Mouse (Mus musculus) forebrain, embryonic 11.5 days (tissue): ENCODE measurements at regions not wholly inside any gene's neighbourhood (a gene's known extent, or its start where the extent isn't known, plus 50 kb on each side); places are given as distances from the start of the nearest gene placed in this dataset.

Experiments used
- ATAC-seq: fragments of 200-750 bp; cut with Nextera tagmentation; replicated peaks from 2 replicates; pipeline ENCODE4 v1.8.0; 2017; ENCODE audit warnings: moderate TSS enrichment; ENCODE audit not compliant: low FRiP score
- DNase-seq: peaks from one replicate; pipeline ENCODE4 v3.0.0-alpha.2; 2017; ENCODE audit warnings: low spot score
- H3K27ac ChIP-seq: fragments of 300-500 bp; sonication (generic); 2 replicates; pipeline ENCODE4 v1.5.1; 2014; ENCODE audit warnings: low read depth, low read length
- H3K27me3 ChIP-seq: fragments of 300-500 bp; sonication (generic); 2 replicates; pipeline ENCODE4 v1.6.1; 2014; ENCODE audit warnings: mild to moderate bottlenecking, low read length, mixed read lengths; ENCODE audit not compliant: control insufficient read depth, insufficient read depth
- H3K36me3 ChIP-seq: fragments of 300-500 bp; sonication (generic); 2 replicates; pipeline ENCODE4 v1.6.1; 2014; ENCODE audit warnings: mild to moderate bottlenecking, low read length, moderate library complexity, mixed read lengths; ENCODE audit not compliant: control insufficient read depth, insufficient read depth
- H3K4me1 ChIP-seq: fragments of 300-500 bp; sonication (generic); replicated peaks from 2 replicates; pipeline ENCODE4 v1.6.1; 2014; ENCODE audit warnings: low read length, mixed read lengths; ENCODE audit not compliant: control insufficient read depth, insufficient read depth
- H3K4me2 ChIP-seq: fragments of 300-500 bp; sonication (generic); 2 replicates; pipeline ENCODE4 v1.6.1; 2014; ENCODE audit warnings: low read depth, mild to moderate bottlenecking, low read length, moderate library complexity, mixed read lengths; ENCODE audit not compliant: severe bottlenecking
- H3K4me3 ChIP-seq: fragments of 300-500 bp; sonication (generic); 2 replicates; pipeline ENCODE4 v1.5.1; 2014; ENCODE audit warnings: low read depth, low read length
- H3K9ac ChIP-seq: fragments of 300-500 bp; sonication (generic); 2 replicates; pipeline ENCODE4 v1.6.1; 2014; ENCODE audit warnings: low read length
- H3K9me3 ChIP-seq: fragments of 300-500 bp; sonication (generic); 2 replicates; pipeline ENCODE4 v1.6.1; 2016; ENCODE audit warnings: low read length, mixed read lengths; ENCODE audit not compliant: control insufficient read depth
- WGBS: fragments of 180-500 bp; shearing (Covaris S2); extraction: QIAGEN DNeasy Blood & Tissue Kit; methylation state at CpG from one replicate; pipeline ENCODE4 v1.1.7; 2014; 5-methylcytosine and 5-hydroxymethylcytosine counted together

DNA sequence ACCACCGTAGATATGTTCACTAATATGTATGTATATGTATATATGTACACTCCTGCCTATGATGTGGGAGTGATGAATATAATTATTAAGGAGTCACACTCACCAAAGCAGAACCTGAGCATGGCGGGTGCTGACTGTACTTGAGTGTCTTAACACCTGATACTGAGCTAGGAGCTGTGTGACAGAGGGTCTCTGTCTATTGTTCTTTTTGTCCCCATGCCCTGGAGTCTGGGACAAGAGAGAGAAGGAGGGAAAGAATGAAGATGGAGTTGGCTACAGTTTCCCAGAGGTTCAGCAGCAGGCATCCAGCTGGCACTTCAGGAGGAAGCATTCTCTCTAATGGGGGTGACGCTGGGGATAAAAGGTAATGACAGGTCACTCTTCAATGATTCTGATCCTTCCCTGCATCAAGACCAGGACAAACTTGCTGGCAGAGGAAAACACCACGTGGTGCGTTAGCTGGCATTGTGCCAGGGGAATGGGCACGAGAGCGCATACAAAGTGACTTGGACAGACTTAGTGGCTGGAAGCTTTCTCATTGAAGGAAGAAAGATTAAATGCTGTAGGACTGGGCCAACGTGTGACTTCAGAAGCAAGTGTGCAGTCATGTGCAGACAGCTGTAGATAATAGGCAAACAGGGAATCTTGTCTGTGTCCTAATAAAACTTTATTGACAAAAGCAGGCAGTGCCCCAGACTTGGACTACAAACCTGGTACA, 141.8 kb upstream of the Mycn start:
- no peak overlapping the region for H3K9ac ChIP-seq
- 75% methylated on average over 8 of the region's 8 CpGs for WGBS
- H3K36me3 ChIP-seq = no peaks in the 10 kb centered on the region
- no peaks in the 10 kb centered on the region for H3K9me3 ChIP-seq
- ATAC-seq = 0 out of 2 replicates have a peak, but pooled peaks have one; percentile 27
- no peak overlapping the region for H3K4me2 ChIP-seq
- no peaks in the 10 kb centered on the region for H3K27me3 ChIP-seq
- H3K4me3 ChIP-seq = no peak overlapping the region
- DNase-seq = no peak
- no peak overlapping the region for H3K27ac ChIP-seq
- no peaks in the 10 kb centered on the region for H3K4me1 ChIP-seq

GRCm38 (mm10) chr12:13080791-13081190, 139.1 kb upstream of the Mycn start:
- Histone ChIP-seq H3K36me3 (no peaks in the 10 kb centered on the region), H3K9ac (no peak overlapping the region), H3K4me3 (no peak overlapping the region), H3K4me2 (no peak overlapping the region), H3K27me3 (no peaks in the 10 kb centered on the region), H3K4me1 (no peaks in the 10 kb centered on the region), H3K9me3 (no peaks in the 10 kb centered on the region), H3K27ac (no peak overlapping the region)
- DNase-seq (no peak), ATAC-seq (no peak)
- 75% methylated on average over 5 of the region's 5 CpGs for WGBS

- 92% methylated on average over 3 of the region's 3 CpGs for WGBS
Measured at GRCm38 (mm10) chr12:13079832-13080231, 138.1 kb upstream of the Mycn start.

DNA sequence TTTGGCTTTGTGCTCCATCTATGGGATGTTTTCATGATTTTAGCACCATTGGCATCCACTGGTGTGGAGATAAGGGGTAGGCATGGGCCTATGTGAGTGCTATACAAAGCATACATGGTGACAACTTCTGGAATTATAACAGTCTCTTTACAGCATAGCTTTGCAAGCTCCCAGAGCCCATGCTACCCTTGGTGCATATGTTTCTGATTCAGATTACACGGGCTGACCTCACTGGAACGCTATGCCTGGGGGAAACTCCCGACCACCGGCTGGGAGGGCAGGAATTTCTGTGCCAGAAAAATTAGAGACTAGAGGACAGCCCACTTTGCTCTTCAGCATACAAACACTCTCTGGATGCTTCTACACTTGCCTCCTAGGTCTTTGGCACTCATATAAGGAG, 136.0 kb upstream of the Mycn start:
- H3K4me3 ChIP-seq = no peak overlapping the region
- no peak for DNase-seq
- ATAC-seq = no peak
- H3K9me3 ChIP-seq = no peaks in the 10 kb centered on the region
- no peak overlapping the region for H3K27ac ChIP-seq
- no peak overlapping the region for H3K9ac ChIP-seq
- WGBS = 71% methylated on average over 4 of the region's 4 CpGs
- no peaks in the 10 kb centered on the region for H3K36me3 ChIP-seq
- no peaks in the 10 kb centered on the region for H3K27me3 ChIP-seq
- no peak overlapping the region for H3K4me2 ChIP-seq
- no peaks in the 10 kb centered on the region for H3K4me1 ChIP-seq

More at GRCm38 (mm10) chr12:13079832-13080231, 138.1 kb upstream of the Mycn start:
- no peak overlapping the region for H3K4me3 ChIP-seq
- ATAC-seq = no peak
- no peak overlapping the region for H3K9ac ChIP-seq
- H3K27me3 ChIP-seq = no peaks in the 10 kb centered on the region
- H3K27ac ChIP-seq = no peak overlapping the region
- DNase-seq = no peak
- H3K36me3 ChIP-seq = no peaks in the 10 kb centered on the region
- H3K4me2 ChIP-seq = no peak overlapping the region
- no peaks in the 10 kb centered on the region for H3K9me3 ChIP-seq
- H3K4me1 ChIP-seq = no peaks in the 10 kb centered on the region

DNA sequence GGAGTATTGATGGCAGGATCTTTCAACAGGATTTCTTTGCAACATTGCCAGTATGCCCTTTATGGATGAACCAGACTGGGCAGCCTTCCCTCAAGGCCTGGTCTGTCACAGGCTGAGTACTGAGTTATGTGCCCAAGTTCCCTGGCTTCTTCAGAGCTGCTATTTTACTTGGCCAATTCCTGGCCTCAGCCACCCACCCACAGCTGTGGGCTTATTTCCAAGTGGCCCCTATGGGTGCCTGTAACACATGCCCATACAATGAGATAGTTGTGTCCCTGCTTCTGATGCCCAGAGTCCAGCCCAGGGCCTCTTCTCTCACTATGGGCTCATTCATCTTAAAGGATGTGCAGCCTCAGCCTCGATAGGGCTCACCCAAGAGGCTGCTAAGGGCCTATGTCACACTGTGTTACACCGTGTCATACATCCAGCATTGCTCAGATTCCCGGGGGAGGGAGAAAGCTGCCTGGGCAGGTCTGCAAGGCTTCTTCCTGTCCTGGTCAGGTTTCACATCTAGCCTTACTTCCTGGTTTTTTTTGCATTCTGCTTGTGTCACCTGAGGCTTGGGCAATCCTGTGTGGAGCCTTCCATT, 135.1 kb upstream of the Mycn start:
- WGBS = 76% methylated on average over 3 of the region's 3 CpGs

DNA sequence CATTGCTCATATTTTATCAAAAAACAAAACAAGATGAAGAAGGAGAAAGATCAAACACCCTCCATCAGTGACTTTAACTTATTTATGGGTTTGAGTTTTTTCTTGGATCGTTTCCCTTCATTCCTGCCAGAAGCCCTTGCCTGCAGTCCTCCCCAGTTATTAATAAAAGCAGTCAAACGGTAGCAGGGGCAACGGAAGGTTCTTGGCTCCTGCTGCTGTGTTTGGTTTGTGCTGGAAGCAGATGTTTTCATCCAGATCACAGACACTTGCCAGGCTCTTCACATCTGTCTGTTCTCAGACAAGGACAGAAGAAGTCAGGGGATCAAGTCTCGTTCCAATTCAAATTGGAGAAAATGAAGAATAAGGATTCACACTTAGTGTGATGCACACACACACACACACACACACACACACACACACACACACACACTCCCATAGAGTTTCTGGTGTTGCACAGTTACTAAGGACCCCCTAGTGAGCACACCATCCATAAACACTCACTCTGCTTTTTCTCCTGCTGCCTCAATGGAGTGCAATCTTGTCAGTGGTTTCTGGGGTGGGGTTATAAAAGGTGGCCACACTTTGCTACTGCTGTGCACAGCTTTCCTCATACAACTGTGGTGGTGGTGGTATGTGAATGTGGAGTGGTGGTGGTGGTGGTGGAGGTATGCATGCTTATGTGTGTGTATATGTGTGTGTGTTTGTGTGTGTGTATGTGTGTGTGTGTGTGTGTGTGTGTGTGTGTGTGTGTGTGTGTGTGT, 131.6 kb upstream of the Mycn start:
- Histone ChIP-seq H3K4me1 (no peaks in the 10 kb centered on the region), H3K36me3 (no peaks in the 10 kb centered on the region), H3K9me3 (no peaks in the 10 kb centered on the region; the same call in 1 of the 2 replicates), H3K9ac (no peak overlapping the region), H3K4me2 (no peak overlapping the region), H3K27me3 (no peaks in the 10 kb centered on the region), H3K4me3 (no peak overlapping the region), H3K27ac (no peak overlapping the region)
- WGBS = 71% methylated on average over 4 of the region's 4 CpGs
- DNase-seq = no peak
- ATAC-seq = no peak

More for the DNA sequence above, 135.1 kb upstream of the Mycn start:
- ATAC-seq (no peak), DNase-seq (no peak)
- Histone ChIP-seq H3K9me3 (no peaks in the 10 kb centered on the region), H3K36me3 (no peaks in the 10 kb centered on the region), H3K4me3 (no peak overlapping the region), H3K4me2 (no peak overlapping the region), H3K4me1 (no peaks in the 10 kb centered on the region), H3K27me3 (no peaks in the 10 kb centered on the region), H3K9ac (no peak overlapping the region), H3K27ac (no peak overlapping the region)

DNA sequence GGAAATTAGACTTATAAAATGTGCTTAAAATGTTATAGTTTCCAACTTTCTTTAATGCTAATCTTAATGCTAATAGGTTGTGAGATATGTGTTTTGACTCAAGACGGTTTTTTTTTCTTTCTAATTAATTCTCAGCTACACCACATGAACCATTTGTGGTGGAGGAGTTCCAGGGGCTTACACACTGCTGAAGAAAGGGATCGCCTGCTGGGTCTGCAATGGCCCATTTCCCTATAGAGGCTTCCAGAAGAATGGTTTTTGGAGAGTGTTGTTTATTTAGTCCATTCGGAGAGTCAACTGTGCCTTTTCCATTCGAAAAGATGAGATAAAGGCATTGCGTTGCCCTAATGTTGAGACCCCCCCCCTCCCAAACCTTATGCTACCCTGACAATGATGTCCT, 125.6 kb upstream of the Mycn start:
- H3K4me2 ChIP-seq = no peak overlapping the region
- DNase-seq (no peak), ATAC-seq (no peak)
- H3K9me3 ChIP-seq = no peaks in the 10 kb centered on the region; the same call in 1 of the 2 replicates
- H3K4me1 ChIP-seq = no peaks in the 10 kb centered on the region
- no peaks in the 10 kb centered on the region for H3K27me3 ChIP-seq
- H3K27ac ChIP-seq = no peak overlapping the region
- H3K4me3 ChIP-seq = no peak overlapping the region
- 60% methylated on average over 5 of the region's 5 CpGs for WGBS
- H3K9ac ChIP-seq = no peak overlapping the region
- H3K36me3 ChIP-seq = no peaks in the 10 kb centered on the region

DNA sequence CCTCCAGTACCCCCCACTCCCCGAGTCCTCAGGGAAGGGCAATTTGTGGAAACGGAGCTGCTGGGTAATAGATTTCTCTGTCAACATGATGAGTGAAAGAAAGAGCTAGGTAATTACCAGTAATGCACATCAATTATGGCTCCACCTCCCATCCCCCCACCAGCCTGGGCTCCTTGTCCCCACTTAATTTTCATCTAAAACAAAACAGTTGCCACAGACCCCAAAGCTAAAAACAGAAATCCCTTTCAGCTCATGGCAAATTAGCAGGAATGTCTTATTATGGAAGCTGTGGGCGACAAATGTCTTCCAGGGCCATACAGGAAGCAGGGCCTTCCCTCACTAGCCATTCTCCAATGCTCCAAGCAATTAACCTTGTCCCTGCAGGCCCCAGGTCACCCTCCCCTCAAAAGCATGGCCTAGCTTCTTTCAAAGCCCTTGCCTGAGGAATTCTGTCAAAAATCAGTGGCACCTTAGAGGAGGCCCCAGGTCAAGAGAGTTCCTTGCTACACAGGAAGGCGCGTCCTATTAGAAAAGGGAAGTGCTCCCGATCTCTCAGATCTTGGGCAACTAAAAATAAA, 125.0 kb upstream of the Mycn start:
- H3K4me1 ChIP-seq = no peaks in the 10 kb centered on the region
- H3K27me3 ChIP-seq = no peaks in the 10 kb centered on the region
- H3K9ac ChIP-seq = no peak overlapping the region
- H3K27ac ChIP-seq = no peak overlapping the region
- peak; percentile 44; the same call in 1 of the 2 replicates for ATAC-seq
- no peaks in the 10 kb centered on the region for H3K36me3 ChIP-seq
- WGBS = 44% methylated on average over 6 of the region's 6 CpGs
- no peak overlapping the region for H3K4me3 ChIP-seq
- H3K4me2 ChIP-seq = no peak overlapping the region
- peak; percentile 68 for DNase-seq
- H3K9me3 ChIP-seq = no peaks in the 10 kb centered on the region; the same call in 1 of the 2 replicates
